Mouse (Mus musculus) heart, postnatal 25 days (tissue): ENCODE measurements around the gene Gm7861. TPM values are rescaled to one million over a fixed set of nuclear protein-coding genes. Genes with fewer than 3 reads are reported as not detected.
"Not testable (repeated sequence)": the region's sequence is repeated elsewhere in the genome, so short reads cannot be mapped to it uniquely, and the experiment has no call there.

Experiments used
- DNase-seq: peaks from one replicate; pipeline ENCODE4 v3.0.0; 2022; ENCODE audit warnings: low spot score
- intact Hi-C: fragments of 180-260 bp; cut with DNase I; formaldehyde crosslinking; loops from one replicate; pipeline ENCODE4 v1.15.1; 2025
- total RNA-seq, 2 experiments: library from RNA; stranded (reverse); gene quantifications; 2 replicates each; pipeline ENCODE4 v1.2.3; 2021

The Gm7861 gene
- total RNA-seq: not detected

DNA sequence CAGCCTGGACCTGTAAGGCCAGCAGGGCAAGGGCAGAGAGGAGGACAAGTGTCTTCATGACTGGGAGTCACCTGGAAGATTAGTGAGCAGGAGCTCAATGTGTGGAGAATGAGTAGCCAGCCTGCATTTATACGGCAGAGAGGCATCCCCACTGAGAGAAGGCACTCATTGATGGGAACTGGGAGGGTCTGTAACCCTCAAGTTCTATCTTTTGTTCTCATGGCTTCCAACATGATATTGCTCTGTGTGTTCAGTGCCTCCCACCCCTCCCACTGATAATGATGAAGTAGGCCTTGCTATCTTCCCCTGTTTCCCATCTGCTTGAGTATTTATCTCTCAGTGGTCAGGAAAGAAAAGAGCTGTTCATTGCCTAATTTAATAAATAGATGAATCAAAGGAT, at the start of gene Gm7861:
Gm7861 (minus strand) TSS at position 101 of the 400 bp plus-strand sequence.
- DNase-seq, intact Hi-C loops: not testable (repeated sequence)

DNA sequence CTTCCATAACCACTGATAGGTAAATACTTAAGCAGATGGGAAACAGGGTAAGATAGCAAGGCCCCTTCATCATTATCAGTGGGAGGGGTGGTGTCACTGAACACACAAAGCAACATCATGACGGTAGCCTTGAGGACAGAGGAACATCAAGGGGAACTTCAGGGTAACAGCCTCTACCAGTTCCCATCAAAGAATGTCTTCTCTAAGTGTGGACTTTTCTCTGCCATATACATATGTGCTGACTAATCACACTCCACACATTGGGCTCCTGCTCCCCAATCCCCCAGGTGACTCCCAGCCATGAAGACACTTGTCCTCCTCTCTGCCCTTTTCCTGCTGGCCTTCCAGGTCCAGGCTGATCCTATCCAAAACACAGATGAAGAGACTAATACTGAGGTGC, 23.6 kb upstream of the Gm7861 start, which contains the start of gene Defa26:
Defa26 (plus strand) TSS at position 301 of the 400 bp plus-strand sequence.
- DNase-seq, intact Hi-C loops: not testable (repeated sequence)

DNA sequence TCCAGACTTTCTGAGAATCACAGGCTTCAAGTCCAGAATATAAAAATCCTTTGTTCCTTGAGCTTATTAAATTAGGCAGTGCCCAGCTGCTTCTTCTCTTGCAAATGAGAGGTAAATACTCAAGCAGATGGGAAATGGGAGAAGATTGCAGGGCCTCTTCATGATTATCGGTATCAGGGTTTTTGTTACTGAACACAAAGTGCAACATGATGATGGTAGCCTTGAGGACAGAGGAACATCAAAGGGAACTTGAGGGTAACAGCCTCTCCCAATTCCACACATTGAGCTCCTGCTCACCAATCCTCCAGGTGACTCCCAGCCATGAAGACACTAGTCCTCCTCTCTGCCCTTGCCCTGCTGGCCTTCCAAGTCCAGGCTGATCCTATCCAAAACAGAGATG, 11.6 kb downstream of the Gm7861 start, which contains the start of gene Defa28:
Defa28 (plus strand) TSS at position 301 of the 400 bp plus-strand sequence.
- intact Hi-C loops, DNase-seq: not testable (repeated sequence)

DNA sequence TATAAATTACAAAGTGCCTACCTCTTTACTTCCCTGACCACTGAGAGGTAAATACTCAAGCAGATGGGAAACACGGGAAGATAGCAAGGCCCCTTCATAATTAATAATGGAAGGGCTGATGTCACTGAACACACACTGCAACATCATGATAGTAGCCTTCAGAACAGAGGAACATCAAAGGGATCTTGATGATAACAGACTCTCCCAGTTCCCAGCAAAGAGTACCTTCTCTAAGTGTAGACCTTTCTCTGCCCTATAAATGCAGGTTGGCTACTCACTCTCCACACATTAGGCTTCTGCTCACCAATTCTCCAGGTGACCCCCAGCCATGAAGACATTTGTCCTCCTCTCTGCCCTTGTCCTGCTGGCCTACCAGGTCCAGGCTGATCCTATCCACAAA, 29.2 kb downstream of the Gm7861 start, which contains the start of gene Defa37:
Defa37 (plus strand) TSS at position 301 of the 400 bp plus-strand sequence.
- DNase-seq, intact Hi-C loops: not testable (repeated sequence)

Other genes with a start within 250 kb of the Gm7861 start
- not detected for gene Defa2, start 216.0 kb downstream of the Gm7861 start, total RNA-seq
- not detected for gene Defa33, start 202.7 kb downstream of the Gm7861 start, total RNA-seq
- gene Defa36, start 167.1 kb downstream of the Gm7861 start, total RNA-seq: not detected
- gene Gm7849, start 137.9 kb downstream of the Gm7861 start, total RNA-seq: not detected
- not detected for gene Defa20, start 85.2 kb downstream of the Gm7861 start, total RNA-seq
- gene Defa32, start 65.5 kb downstream of the Gm7861 start, total RNA-seq: not detected
- not detected for gene Defa37, start 29.1 kb downstream of the Gm7861 start, total RNA-seq
- not detected for gene Defa28, start 11.5 kb downstream of the Gm7861 start, total RNA-seq
- gene Defa26, start 23.7 kb upstream of the Gm7861 start, total RNA-seq: not detected
- gene Defa17, start 61.3 kb upstream of the Gm7861 start, total RNA-seq: not detected
- gene Defa34, start 71.3 kb upstream of the Gm7861 start, total RNA-seq: not detected
- gene AY761184, start 109.1 kb upstream of the Gm7861 start, total RNA-seq: not detected
- not detected for gene Defa24, start 140.0 kb upstream of the Gm7861 start, total RNA-seq
- not detected for gene Defb50, start 229.0 kb upstream of the Gm7861 start, total RNA-seq
- not detected for gene Defb2, start 245.4 kb upstream of the Gm7861 start, total RNA-seq